Mouse (Mus musculus) B cell, adult (primary cell): ENCODE results near the gene Lrrc29. TPM values are rescaled to one million over a fixed set of nuclear protein-coding genes. Genes with fewer than 3 reads are reported as not detected.

Experiments used
- total RNA-seq: library from RNA; stranded (reverse); gene quantifications from 4 replicates; pipeline ENCODE4 v1.2.4, GENCODE M21; 2023; ENCODE audit not compliant: inconsistent age

The Lrrc29 gene
- total RNA-seq, result 6.3 to 8.3 TPM (median 7.0 TPM) in 4 replicates

DNA sequence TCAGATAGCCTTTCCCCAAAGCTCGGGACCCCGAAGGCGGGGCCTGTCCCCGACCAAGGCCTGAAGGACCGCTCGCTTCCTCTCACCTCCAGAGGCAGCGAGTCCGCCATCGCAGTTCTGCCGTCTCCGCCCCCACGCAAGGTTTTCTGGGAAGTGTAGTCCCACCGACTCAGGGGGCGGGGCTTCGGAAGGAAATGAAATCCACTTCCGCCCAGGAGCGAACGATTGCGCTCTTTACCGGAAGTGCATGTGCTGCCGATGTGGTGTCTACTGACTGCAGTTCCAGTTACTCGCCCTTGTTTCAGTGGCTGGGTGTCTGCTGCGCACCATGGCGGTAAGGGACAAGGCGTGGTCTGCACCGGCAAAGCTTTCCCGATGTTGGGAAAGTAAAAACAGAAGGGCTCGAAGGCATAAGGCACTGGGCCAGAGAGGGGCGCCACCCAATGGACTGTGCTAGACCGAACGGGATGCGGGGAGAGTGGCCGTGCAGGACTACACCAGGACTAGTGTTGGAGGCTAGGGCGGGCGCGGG, at the start of gene Lrrc29, which contains the start of gene Tmem208:
Lrrc29 (minus strand) TSS at position 138 of the 532 bp plus-strand sequence.
Tmem208 (plus strand) TSS at position 214 of the 532 bp plus-strand sequence.

GRCm38 (mm10) chr8:105373032-105373431, 47.0 kb upstream of the Lrrc29 start, which contains the start of gene Plekhg4:
Gene Plekhg4 (plus strand): TSS chr8:105373274.

DNA sequence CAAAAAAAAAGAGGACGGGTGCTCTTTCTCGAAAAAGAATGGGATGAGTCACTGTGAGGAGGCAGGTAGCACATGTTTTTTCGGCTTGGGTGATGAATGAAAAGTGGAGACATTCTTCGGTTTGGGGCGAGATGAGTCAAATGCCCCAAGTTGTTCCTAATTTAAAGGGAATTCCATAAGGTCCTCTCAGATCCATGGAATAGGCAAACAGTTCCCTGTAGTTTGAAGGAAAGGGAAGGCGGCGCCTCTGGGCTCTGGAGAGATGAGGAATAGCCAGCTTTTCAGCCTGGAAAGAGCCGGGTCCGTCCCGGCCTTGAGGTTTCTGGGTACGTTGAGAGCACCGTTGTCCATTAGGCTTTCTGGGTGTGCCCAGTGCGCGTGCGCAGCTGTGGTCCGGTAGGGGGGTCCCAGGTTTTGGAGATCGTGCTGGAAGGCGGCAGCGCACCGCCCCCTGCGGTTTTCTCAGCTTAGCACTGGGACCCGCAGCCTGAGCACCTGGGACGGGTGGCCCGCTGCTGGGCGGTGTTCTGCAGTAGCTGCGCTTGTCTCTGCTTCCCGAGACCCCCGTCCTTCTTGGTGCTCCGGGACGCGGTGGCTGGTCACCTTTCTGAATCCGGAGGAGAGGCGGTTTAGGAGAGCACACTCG, 22.5 kb upstream of the Lrrc29 start, which contains the start of gene Slc9a5:
Slc9a5 (plus strand) TSS at position 394 of the 646 bp plus-strand sequence.

GRCm38 (mm10) chr8:105347428-105348221, 21.5 kb upstream of the Lrrc29 start, which contains the start of gene Fhod1:
Gene Fhod1 (minus strand): TSS chr8:105347953.

DNA sequence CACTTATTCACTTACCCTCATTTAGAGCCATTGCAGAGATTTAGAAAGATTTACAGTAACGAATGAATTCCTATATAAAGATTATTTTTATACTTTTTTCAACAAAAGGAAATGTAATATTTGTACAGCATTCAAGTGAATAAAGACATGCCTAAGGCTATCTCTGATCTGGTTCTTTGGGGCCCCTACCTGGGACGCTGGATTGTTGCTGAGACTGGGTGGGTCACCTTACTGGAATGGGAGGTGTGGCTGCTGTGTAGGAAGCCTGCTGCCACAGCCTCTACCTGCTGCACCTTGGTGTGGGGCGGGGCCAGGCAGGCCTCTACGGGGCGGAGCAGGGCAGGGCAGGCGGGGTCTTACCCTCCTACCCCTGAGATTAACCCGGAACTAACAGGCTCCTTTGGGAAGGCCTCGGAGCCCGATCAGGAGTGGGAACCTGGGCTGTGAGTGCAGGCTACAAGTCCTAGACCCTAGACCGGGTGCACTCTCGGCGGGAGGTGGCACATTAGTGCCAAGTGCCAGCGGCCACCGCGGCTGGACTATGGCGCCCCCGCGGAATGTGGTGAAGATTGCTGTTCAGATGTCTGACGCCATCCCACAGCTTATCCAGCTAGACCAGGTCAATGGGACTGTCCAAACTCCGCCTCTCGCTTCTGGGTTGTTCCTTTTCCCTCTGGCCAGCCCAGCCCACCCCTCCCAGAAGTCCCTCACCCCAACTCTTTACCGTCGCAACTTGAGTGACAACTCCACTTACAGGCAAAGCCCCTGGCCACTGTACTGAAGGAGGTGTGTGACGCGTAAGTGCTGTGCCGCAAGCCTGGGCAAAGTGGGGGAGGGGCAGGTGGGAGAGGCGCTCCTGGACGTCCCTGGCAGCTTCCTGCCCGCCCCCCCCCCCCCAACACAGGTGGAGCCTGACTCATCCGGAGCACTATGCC, 20.6 kb downstream of the Lrrc29 start, which contains the start of gene Elmo3:
Elmo3 (plus strand) TSS at position 391 of the 935 bp plus-strand sequence.

GRCm38 (mm10) chr8:105297511-105298192, 28.4 kb downstream of the Lrrc29 start, which contains the start of gene E2f4:
Gene E2f4 (plus strand): TSS chr8:105297663.

DNA sequence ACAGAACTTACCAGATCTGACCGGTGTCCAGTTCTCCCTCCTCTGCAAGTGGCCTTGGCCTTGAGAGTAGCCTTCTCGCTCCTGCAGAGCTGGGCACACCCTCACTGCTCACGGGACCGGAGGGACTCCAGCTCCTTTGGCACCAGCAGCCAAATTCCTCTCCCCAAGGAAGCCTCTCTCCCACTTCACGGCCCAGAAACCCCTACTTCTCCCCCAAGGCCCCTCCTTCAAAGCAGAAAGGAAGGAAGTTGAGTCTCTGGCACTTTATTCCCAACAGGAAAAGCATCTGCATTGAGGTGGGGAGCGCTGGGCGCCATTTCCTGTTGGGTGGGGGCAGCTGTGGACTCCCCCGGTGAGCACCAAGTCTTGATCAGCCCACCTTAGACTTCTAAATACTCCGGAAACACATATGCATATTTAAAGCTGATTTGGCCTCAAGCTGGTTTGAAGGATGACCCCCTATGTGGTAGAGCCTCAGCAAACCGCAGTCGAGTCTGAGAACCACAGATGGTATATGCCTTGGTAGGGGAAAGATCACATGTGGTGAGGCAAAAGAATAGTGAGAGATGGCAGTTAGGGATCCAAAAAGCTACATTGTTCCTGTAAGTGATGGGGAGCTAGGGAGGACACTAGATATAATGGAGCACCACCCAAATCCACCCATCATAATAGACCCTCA, 30.0 kb downstream of the Lrrc29 start, which contains the start of gene Exoc3l:
Exoc3l (minus strand) TSS at position 207 of the 679 bp plus-strand sequence.

DNA sequence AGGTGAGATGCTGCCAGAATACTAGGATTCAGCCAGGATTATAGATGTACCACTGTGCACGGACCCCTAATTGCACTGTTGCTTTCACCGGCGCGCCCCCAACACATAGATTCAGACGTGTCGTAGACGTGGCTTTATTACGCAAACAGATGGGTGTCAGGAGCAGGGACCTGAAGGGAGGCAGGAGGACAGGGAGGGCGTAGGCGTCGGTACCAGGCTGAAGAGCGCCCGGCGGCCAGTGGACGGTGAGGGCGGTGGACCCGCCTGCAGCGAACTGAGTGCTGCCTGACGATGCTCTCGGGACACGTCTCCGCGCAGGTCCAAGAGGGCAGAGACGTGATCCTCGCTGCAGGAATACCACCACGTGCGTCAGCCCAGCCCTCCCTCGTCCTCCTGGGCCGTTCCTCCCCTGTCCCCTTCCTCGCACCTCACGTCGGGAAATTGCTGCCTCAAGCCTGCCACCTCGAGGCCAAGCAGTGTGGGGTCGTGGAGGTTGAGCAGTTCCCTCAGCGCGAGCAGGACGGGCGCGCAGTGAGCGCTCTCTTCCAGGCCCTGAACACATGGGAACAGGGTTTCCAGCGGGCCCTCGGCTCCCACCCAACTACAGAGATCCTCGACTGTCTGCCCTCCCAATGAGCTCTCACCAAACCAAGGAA, 36.1 kb downstream of the Lrrc29 start, which contains the start of gene 4931428F04Rik:
4931428F04Rik (minus strand) TSS at position 60 of the 656 bp plus-strand sequence.

DNA sequence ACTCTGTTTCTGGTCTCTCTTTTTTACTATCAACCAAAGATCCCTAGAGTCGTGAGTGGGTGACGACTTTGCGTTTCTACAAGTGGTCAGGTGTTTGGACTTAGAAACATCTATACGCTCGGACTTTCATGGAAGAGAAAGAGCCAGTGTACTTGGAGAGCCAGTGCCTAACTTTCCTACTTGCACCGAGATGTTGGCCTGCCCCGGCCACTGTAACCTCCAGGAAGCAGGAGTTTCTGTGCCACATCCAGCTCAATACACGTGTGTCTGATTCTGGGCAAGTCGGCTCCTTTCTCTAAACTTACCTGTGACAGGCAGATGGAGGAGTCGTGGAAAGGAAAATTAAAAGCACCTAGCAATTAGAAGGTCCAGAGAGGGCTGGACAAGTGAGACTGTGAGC, 50.2 kb downstream of the Lrrc29 start, which contains the start of gene Nol3:
Nol3 (plus strand) TSS at position 301 of the 400 bp plus-strand sequence.

DNA sequence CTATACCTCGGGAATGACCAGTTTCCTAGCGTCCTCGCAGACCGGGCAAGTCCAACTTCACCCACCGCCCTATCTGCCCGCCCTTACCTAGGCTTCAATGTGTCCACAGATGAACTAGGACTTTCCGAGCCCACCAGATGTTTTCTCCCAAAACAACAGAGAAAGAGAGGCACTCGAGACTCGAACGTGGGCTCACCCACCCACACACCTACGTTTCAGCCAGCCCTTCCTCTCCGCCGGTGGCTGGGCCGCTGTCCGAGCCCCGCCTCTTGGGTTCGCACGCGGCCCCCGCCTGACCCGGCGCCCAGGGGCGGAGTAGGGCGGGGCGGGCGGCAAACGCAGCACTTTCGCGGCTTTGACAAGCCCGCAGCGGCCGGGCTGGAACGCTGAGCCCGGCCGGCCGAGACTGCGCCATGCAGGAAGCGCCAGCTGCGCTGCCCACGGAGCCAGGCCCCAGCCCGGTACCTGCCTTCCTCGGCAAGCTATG, 56.6 kb downstream of the Lrrc29 start, which contains the start of gene Hsf4:
Hsf4 (plus strand) TSS at position 341 of the 487 bp plus-strand sequence.

GRCm38 (mm10) chr8:105264024-105264982, 61.8 kb downstream of the Lrrc29 start, which contains the start of the genes Tradd and Fbxl8:
Gene Tradd (minus strand): TSS chr8:105264609.
Gene Fbxl8 (plus strand): TSS chr8:105264648.

Other genes with a start within 250 kb of the Lrrc29 start
- gene Ces3b, start 242.5 kb downstream of the Lrrc29 start, total RNA-seq, result not detected in 4 replicates
- not detected in 4 replicates for gene Ces4a, start 194.5 kb downstream of the Lrrc29 start, total RNA-seq
- 88.9 to 106 TPM (median 97.3 TPM) in 4 replicates for gene Cbfb, start 155.6 kb downstream of the Lrrc29 start, total RNA-seq
- 22.9 to 29.6 TPM (median 24.6 TPM) in 4 replicates for gene D230025D16Rik, start 101.1 kb downstream of the Lrrc29 start, total RNA-seq
- gene B3gnt9, start 71.1 kb downstream of the Lrrc29 start, total RNA-seq, result 1.00 to 1.5 TPM (median 1.4 TPM) in 4 replicates
- gene Tradd, start 61.7 kb downstream of the Lrrc29 start, total RNA-seq, result 21.0 to 25.3 TPM (median 23.2 TPM) in 4 replicates
- gene Fbxl8, start 61.6 kb downstream of the Lrrc29 start, total RNA-seq, result 8.0 to 10.0 TPM (median 9.0 TPM) in 4 replicates
- 0.33 to 1.1 TPM (median 0.88 TPM) in 4 replicates for gene Hsf4, start 56.5 kb downstream of the Lrrc29 start, total RNA-seq
- gene Nol3, start 50.1 kb downstream of the Lrrc29 start, total RNA-seq, result not detected in 4 replicates
- gene 4931428F04Rik, start 36.4 kb downstream of the Lrrc29 start, total RNA-seq, result 5.0 to 7.7 TPM (median 6.5 TPM) in 4 replicates
- 1.2 to 1.4 TPM (median 1.3 TPM) in 4 replicates for gene Exoc3l, start 30.2 kb downstream of the Lrrc29 start, total RNA-seq
- gene E2f4, start 28.6 kb downstream of the Lrrc29 start, total RNA-seq, result 83.8 to 97.8 TPM (median 88.5 TPM) in 4 replicates
- 3.0 to 4.7 TPM (median 3.9 TPM) in 4 replicates for gene Elmo3, start 20.7 kb downstream of the Lrrc29 start, total RNA-seq
- gene Tmem208, start 76 bp upstream of the Lrrc29 start, total RNA-seq, result 26.8 to 32.7 TPM (median 29.3 TPM) in 4 replicates
- gene Fhod1, start 21.7 kb upstream of the Lrrc29 start, total RNA-seq, result 35.8 to 40.7 TPM (median 37.7 TPM) in 4 replicates
- gene Slc9a5, start 22.6 kb upstream of the Lrrc29 start, total RNA-seq, result 1.3 to 2.1 TPM (median 2.0 TPM) in 4 replicates
- gene Plekhg4, start 47.0 kb upstream of the Lrrc29 start, total RNA-seq, result not detected in 4 replicates
- gene Kctd19, start 87.2 kb upstream of the Lrrc29 start, total RNA-seq, result not detected in 4 replicates
- gene Lrrc36, start 87.3 kb upstream of the Lrrc29 start, total RNA-seq, result not detected in 4 replicates
- gene Tppp3, start 145.2 kb upstream of the Lrrc29 start, total RNA-seq, result 0.54 to 0.77 TPM (median 0.63 TPM) in 3 of 4 replicates, not detected in the other
- gene Zdhhc1, start 170.6 kb upstream of the Lrrc29 start, total RNA-seq, result 3.0 to 4.8 TPM (median 3.6 TPM) in 4 replicates
- gene Hsd11b2, start 192.5 kb upstream of the Lrrc29 start, total RNA-seq, result not detected in 4 replicates
- gene Atp6v0d1, start 239.8 kb upstream of the Lrrc29 start, total RNA-seq, result 99.8 to 117 TPM (median 102 TPM) in 4 replicates